Mouse (Mus musculus): ENCODE measurements around the gene Gmds. TPM values are rescaled to one million over a fixed set of nuclear protein-coding genes. Genes with fewer than 3 reads are reported as not detected.

Gmds gene
- polyA plus RNA-seq, 1 experiment, result 10.6 TPM

- Histone ChIP-seq H3K4me1 (ENCODE audit: control insufficient read depth, insufficient read depth, low read length) (no peaks in the 10 kb centered on the region), H3K27ac (ENCODE audit: insufficient read depth, low read length) (no peak overlapping the region), H3K4me3 (ENCODE audit: low read depth, low read length) (no peak overlapping the region), H3K27me3 (ENCODE audit: control insufficient read depth, insufficient read depth, low read length, poor library complexity, severe bottlenecking) (no peaks in the 10 kb centered on the region), H3K9ac (ENCODE audit: low read depth, poor library complexity, severe bottlenecking) (no peak overlapping the region), H3K9me3 (replicated peaks; ENCODE audit: control insufficient read depth, insufficient read depth, low read length, poor library complexity, severe bottlenecking) (no peaks in the 10 kb centered on the region), H3K36me3 (ENCODE audit: control insufficient read depth, insufficient read depth, low read length, poor library complexity, severe bottlenecking) (no peaks in the 10 kb centered on the region)
- TF ChIP-seq CTCF (IDR thresholded peaks at IDR 0.05; ENCODE audit: low read depth, low read length) (no peak), POLR2A (IDR thresholded peaks at IDR 0.05; ENCODE audit: insufficient read depth, low read length) (no peak), EP300 (IDR thresholded peaks at IDR 0.05; ENCODE audit: insufficient read depth, low read depth, low read length) (no peak)
Observed at GRCm38 (mm10) chr13:31780299-31780698, 558.2 kb downstream of the Gmds start.

- no peaks in the 10 kb centered on the region for H3K9me3 ChIP-seq (replicated peaks; ENCODE audit: control insufficient read depth, insufficient read depth, low read length, poor library complexity, severe bottlenecking)
- no peaks in the 10 kb centered on the region for H3K27me3 ChIP-seq (ENCODE audit: control insufficient read depth, insufficient read depth, low read length, poor library complexity, severe bottlenecking)
- H3K9ac ChIP-seq (ENCODE audit: low read depth, poor library complexity, severe bottlenecking), result no peak overlapping the region
- no peaks in the 10 kb centered on the region for H3K4me1 ChIP-seq (ENCODE audit: control insufficient read depth, insufficient read depth, low read length)
- no peak overlapping the region for H3K4me3 ChIP-seq (ENCODE audit: low read depth, low read length)
- no peak overlapping the region for H3K27ac ChIP-seq (ENCODE audit: insufficient read depth, low read length)
- TF ChIP-seq POLR2A (IDR thresholded peaks at IDR 0.05; ENCODE audit: insufficient read depth, low read length) (no peak), CTCF (IDR thresholded peaks at IDR 0.05; ENCODE audit: low read depth, low read length) (no peak)
- H3K36me3 ChIP-seq (ENCODE audit: control insufficient read depth, insufficient read depth, low read length, poor library complexity, severe bottlenecking), result no peaks in the 10 kb centered on the region
Observed at GRCm38 (mm10) chr13:31779281-31779981, 559.1 kb downstream of the Gmds start.

- no peak overlapping the region for H3K27ac ChIP-seq (ENCODE audit: insufficient read depth, low read length)
Observed at GRCm38 (mm10) chr13:31775762-31776161, 562.8 kb downstream of the Gmds start.

GRCm38 (mm10) chr13:31772882-31773281 is 565.7 kb downstream of the Gmds start:
- Histone ChIP-seq H3K9ac (ENCODE audit: low read depth, poor library complexity, severe bottlenecking) (no peak overlapping the region), H3K4me3 (ENCODE audit: low read depth, low read length) (no peak overlapping the region), H3K27me3 (ENCODE audit: control insufficient read depth, insufficient read depth, low read length, poor library complexity, severe bottlenecking) (no peaks in the 10 kb centered on the region), H3K36me3 (ENCODE audit: control insufficient read depth, insufficient read depth, low read length, poor library complexity, severe bottlenecking) (no peaks in the 10 kb centered on the region), H3K9me3 (replicated peaks; ENCODE audit: control insufficient read depth, insufficient read depth, low read length, poor library complexity, severe bottlenecking) (no peaks in the 10 kb centered on the region), H3K27ac (ENCODE audit: insufficient read depth, low read length) (no peak overlapping the region), H3K4me1 (ENCODE audit: control insufficient read depth, insufficient read depth, low read length) (no peaks in the 10 kb centered on the region)
- TF ChIP-seq POLR2A (IDR thresholded peaks at IDR 0.05; ENCODE audit: insufficient read depth, low read length) (no peak), CTCF (IDR thresholded peaks at IDR 0.05; ENCODE audit: low read depth, low read length) (no peak), EP300 (IDR thresholded peaks at IDR 0.05; ENCODE audit: insufficient read depth, low read depth, low read length) (no peak)

More at GRCm38 (mm10) chr13:31775762-31776161, 562.8 kb downstream of the Gmds start:
- no peak for TF ChIP-seq CTCF (IDR thresholded peaks at IDR 0.05; ENCODE audit: low read depth, low read length)
- TF ChIP-seq EP300 (IDR thresholded peaks at IDR 0.05; ENCODE audit: insufficient read depth, low read depth, low read length), result no peak
- no peak for TF ChIP-seq POLR2A (IDR thresholded peaks at IDR 0.05; ENCODE audit: insufficient read depth, low read length)
- Histone ChIP-seq H3K4me3 (ENCODE audit: low read depth, low read length) (no peak overlapping the region), H3K36me3 (ENCODE audit: control insufficient read depth, insufficient read depth, low read length, poor library complexity, severe bottlenecking) (no peaks in the 10 kb centered on the region), H3K4me1 (ENCODE audit: control insufficient read depth, insufficient read depth, low read length) (no peaks in the 10 kb centered on the region), H3K27me3 (ENCODE audit: control insufficient read depth, insufficient read depth, low read length, poor library complexity, severe bottlenecking) (no peaks in the 10 kb centered on the region), H3K9ac (ENCODE audit: low read depth, poor library complexity, severe bottlenecking) (no peak overlapping the region), H3K9me3 (replicated peaks; ENCODE audit: control insufficient read depth, insufficient read depth, low read length, poor library complexity, severe bottlenecking) (no peaks in the 10 kb centered on the region)

Measured in ES-Bruce4 (cell line).